Mouse (Mus musculus) embryo, embryonic 11.5 days (tissue): Measurements from ENCODE around the gene Fhod1.

Experiments
- DNase-seq: peaks from one replicate; pipeline ENCODE4 v3.0.0-alpha.2; 2012; ENCODE audit warnings: low read depth, low spot score

The Fhod1 gene

DNA sequence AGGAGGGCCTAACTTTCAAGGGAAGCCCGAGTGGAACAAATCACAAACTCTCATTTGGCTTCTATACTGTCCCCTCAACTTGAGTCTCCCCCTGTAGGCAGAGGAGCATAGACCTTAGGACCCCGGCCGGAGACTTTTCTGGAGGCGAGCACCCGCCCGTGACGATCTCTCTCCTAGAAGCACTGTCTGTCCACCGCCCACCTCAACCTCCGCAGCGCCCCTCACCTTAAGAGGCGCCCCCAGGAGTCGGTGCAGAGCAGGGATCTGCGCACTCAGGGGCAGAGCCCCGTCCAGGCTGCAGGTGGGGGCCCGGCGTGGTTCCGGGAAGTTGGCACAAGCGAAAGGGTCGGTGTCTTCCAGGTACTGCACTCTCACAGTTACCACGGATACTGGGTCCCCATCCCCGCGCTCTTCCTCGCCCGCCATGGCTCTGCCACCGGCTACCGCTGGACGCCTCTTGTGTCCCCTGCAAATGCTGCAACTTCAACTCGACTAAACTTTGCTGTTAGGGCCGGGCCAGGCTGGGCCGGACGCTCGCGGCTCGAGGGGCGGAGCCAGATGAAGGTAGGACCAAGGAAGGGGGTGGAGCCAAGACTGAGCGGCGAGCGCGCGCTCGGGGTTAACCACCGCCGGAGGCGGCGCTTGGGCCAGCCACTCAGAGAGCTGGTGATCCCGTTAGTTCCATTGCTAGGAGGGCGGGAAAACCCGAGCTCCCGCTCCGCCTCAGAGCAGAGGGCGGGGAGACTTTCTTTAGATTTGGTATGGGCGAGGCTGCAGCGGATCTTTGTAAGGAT lies at the start of gene Fhod1:
Gene Fhod1, minus strand, starts transcription at position 526 of the 794 bp plus-strand sequence.
- peak; percentile 94 for DNase-seq

- no peak for DNase-seq
Measured at GRCm38 (mm10) chr8:105393915-105394314, 46.2 kb upstream of the Fhod1 start.

DNA sequence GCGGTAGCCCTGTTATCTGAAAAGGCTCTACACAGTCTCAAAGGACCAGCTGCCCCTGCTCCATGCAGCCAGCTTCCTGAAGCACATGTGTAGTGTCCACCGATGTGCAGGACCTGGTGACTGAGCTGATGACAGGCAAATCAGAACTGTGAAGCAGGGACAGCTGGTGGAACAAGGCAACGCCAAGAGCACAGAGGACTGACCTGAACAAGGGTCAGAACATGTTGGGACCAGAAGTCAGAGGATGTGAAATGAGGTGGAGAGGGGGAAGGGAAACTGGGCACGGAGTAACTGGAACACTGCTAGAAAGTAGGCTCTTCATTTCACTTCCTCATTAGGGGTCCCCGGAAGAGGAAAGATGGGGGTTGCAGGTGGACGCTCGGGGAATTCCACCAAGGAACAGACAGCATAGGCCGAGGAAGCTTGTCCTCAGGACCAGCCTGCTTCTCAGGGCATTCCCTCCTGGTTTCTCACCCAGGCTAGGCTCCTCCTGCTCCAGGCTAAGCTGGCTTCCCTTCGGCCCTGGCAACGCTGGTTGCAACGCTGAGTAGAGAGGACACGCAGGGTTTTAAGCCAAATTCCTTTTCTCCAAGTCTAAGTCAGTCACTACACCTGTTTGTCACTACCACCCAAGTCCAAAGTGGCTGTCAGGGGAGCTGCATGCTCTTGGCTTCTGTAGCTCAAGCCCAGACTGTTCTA lies 45.5 kb upstream of the Fhod1 start:
- no peak for DNase-seq

GRCm38 (mm10) chr8:105389096-105389495 lies 41.3 kb upstream of the Fhod1 start:
- no peak for DNase-seq

DNA sequence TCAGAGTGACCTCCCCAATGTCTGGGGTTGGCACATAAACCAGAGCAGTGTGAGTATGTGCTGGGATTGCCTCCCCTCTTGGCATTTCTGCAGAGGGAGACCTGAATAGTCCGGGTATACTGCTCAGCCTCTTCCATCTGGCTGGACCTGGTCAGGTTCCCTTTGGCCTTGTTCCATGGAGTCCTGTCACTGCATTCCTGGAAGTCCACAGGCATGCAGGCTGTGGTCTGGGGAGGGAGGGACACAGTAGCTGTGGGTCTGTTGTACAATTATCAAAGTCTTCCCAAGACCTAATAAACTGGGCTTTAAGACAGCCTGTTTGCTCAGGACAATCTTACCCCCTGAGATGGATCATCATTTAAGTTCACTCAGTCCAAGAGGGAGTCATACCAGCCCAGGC lies 39.4 kb upstream of the Fhod1 start:
- no peak for DNase-seq

- no peak for DNase-seq
Measured at GRCm38 (mm10) chr8:105384070-105384469, 36.3 kb upstream of the Fhod1 start.

DNA sequence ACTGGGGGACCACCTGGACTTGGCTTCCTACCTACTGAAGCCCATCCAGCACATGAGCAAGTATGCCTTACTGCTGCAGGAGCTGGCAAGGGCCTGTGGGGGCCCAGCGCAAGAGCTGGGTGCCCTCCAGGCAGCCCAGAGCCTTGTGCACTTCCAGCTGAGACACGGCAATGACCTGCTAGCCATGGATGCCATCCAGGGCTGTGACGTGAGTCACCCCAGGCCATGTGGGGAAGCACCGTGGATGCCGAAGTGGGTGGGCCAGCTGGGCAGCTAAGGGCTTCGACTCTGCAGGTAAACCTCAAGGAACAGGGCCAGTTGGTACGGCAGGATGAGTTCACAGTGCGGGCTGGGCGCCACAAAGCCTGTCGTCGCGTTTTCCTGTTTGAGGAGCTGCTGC lies 32.6 kb upstream of the Fhod1 start:
- no peak for DNase-seq

DNA sequence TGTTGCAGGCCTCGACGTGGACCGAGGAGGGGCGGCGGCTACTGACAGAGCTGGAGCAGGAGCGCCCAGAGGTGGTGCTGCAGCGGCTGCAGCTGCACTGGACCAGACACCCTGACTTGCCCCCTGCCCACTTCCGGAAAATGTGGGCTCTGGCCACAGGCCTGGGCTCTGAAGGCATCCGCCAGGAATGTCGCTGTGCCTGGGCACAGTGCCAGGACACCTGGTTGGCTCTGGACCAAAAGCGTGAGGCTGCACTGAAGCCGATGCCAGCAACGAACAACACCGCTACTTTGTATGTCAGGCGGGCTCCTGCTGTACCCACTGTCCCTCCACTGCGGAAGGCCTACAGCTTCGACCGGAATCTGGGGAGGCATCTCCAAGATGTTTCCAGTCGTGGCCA lies 30.9 kb upstream of the Fhod1 start:
- DNase-seq = no peak

DNA sequence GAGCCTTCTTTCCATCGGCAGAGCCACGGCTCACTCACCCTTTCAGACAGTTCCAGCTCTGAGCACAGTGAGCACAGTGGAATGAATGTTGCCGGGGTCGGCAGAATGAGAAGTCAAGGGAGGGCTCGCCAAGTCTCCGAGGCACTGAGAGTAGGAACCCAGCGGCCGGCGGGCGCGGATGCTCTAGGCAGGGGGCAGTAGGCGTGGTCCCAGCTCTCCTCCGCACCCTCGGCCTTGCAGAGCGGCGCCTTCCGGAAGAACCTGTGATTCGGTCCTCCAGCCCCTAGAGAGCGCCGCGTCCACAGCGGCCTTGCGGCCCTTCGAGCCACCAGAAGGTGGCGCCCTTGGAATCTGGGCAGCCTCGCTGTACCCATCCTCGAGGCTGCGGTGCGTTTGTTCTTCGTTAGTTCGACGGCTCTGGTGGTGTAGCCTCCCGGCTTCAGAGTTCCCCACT lies 26.8 kb upstream of the Fhod1 start:
- DNase-seq = peak; percentile 20

GRCm38 (mm10) chr8:105373032-105373431 lies 25.3 kb upstream of the Fhod1 start, which contains the start of gene Plekhg4:
Gene Plekhg4 (plus strand): TSS chr8:105373274.
- no peak for DNase-seq

DNA sequence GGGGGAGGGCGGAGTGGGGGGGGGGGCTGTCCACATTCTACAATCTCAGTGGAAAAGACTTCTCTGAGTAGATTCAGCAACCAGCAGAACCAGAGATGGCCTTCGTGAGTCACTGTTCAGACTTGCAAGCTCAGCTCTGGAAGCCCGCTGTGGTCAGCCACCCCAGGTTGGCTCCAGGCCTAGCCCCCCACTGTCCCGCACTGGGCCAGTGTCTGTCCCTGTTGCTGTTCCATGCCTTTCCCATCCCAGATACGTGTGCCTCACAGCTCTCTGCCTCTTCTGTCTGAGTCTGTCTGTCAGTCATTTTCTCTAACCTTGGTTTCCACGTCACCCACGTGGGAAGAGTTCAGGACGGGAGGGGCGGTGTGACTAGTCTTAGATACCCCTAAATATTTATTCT lies 24.7 kb upstream of the Fhod1 start:
- no peak for DNase-seq

GRCm38 (mm10) chr8:105367107-105367506 lies 19.4 kb upstream of the Fhod1 start:
- DNase-seq = no peak

GRCm38 (mm10) chr8:105361751-105362702 lies 14.3 kb upstream of the Fhod1 start:
- no peak for DNase-seq

GRCm38 (mm10) chr8:105359646-105360045 lies 11.9 kb upstream of the Fhod1 start:
- no peak for DNase-seq

- no peak for DNase-seq
Measured at GRCm38 (mm10) chr8:105359208-105359607, 11.5 kb upstream of the Fhod1 start.

- DNase-seq = no peak
Measured at GRCm38 (mm10) chr8:105356681-105357080, 8.9 kb upstream of the Fhod1 start.

- DNase-seq = no peak
Measured at GRCm38 (mm10) chr8:105355179-105356024, 7.6 kb upstream of the Fhod1 start.

- no peak for DNase-seq
Measured at GRCm38 (mm10) chr8:105354549-105354948, 6.8 kb upstream of the Fhod1 start.

GRCm38 (mm10) chr8:105353583-105354135 lies 5.9 kb upstream of the Fhod1 start:
- DNase-seq = no peak

GRCm38 (mm10) chr8:105350186-105350585 lies 2.4 kb upstream of the Fhod1 start:
- DNase-seq = no peak
